10 mouse cellular contexts compared by ENCODE assay signal in genomic region chr11:20035343-20035928, GRCm38 (mm10).
DNase-seq lines count a peak whose midpoint lies in the region; ATAC-seq and TF ChIP-seq lines count a peak whose summit lies in the region.
"Had no signal": no experiment of that assay in that cellular context is flagged by ENCODE, and none has a peak within 500 bp of the region (broad histone marks: within the 10 kb centered on the region; RNA-seq: fewer than 3 reads in every experiment).

No protein-coding gene starts in this region.

- H3K9me3 ChIP-seq in midbrain, embryonic 16.5 days (replicated peaks; ENCODE audit: control insufficient read depth, low read length, poor library complexity, severe bottlenecking) = no peaks in the 10 kb centered on the region
- H3K9me3 ChIP-seq in midbrain, embryonic 11.5 days (ENCODE audit: control insufficient read depth, low read length) = no peaks in the 10 kb centered on the region
- H3K9me3 ChIP-seq in intestine, postnatal 0 days (ENCODE audit: control insufficient read depth) = no peaks in the 10 kb centered on the region
- no peaks in the 10 kb centered on the region for H3K9me3 ChIP-seq in kidney, embryonic 15.5 days (replicated peaks)
- H3K9me3 ChIP-seq: limb, embryonic 15.5 days had no signal

- H3K27me3 ChIP-seq in midbrain, embryonic 16.5 days (ENCODE audit: control insufficient read depth, insufficient read depth, low read depth, low read length) = no peaks in the 10 kb centered on the region
- H3K27me3 ChIP-seq in midbrain, embryonic 11.5 days (ENCODE audit: control insufficient read depth, insufficient read depth, low read length) = no peaks in the 10 kb centered on the region
- H3K27me3 ChIP-seq in intestine, postnatal 0 days (replicated peaks; ENCODE audit: control insufficient read depth, insufficient read depth, low read length) = no peaks in the 10 kb centered on the region
- no peaks in the 10 kb centered on the region for H3K27me3 ChIP-seq in kidney, embryonic 15.5 days
- H3K27me3 ChIP-seq: embryonic facial prominence, embryonic 13.5 days; limb, embryonic 15.5 days had no signal

- H3K36me3 ChIP-seq in midbrain, embryonic 16.5 days (ENCODE audit: control insufficient read depth, insufficient read depth, low read length) = no peaks in the 10 kb centered on the region
- H3K36me3 ChIP-seq in midbrain, embryonic 11.5 days (ENCODE audit: control insufficient read depth, insufficient read depth, low read length) = no peaks in the 10 kb centered on the region
- H3K36me3 ChIP-seq in intestine, postnatal 0 days (ENCODE audit: control insufficient read depth, insufficient read depth) = no peaks in the 10 kb centered on the region
- H3K36me3 ChIP-seq in kidney, embryonic 15.5 days = no peaks in the 10 kb centered on the region
- H3K36me3 ChIP-seq: embryonic facial prominence, embryonic 13.5 days; limb, embryonic 15.5 days had no signal

- no peak for DNase-seq in midbrain, embryonic 11.5 days (ENCODE audit: low spot score, missing footprints)
- peak; percentile 39 for DNase-seq in T-cell, adult 2 months (ENCODE audit: low spot score)
- peak; percentile 92 for DNase-seq in telencephalon, adult 2 months (ENCODE audit: low read depth, low spot score)
- no peak for DNase-seq in heart, adult 18-20 months
- no peak for DNase-seq in testis, postnatal 10 days (ENCODE audit: low spot score)

- peaks cover 4% of the 10 kb centered on the region; the same call in 1 of the 2 replicates for H3K4me1 ChIP-seq in midbrain, embryonic 16.5 days (ENCODE audit: control insufficient read depth, insufficient read depth, low read length)
- no peaks in the 10 kb centered on the region for H3K4me1 ChIP-seq in midbrain, embryonic 11.5 days (ENCODE audit: control insufficient read depth, insufficient read depth, low read length)
- no peaks in the 10 kb centered on the region for H3K4me1 ChIP-seq in intestine, postnatal 0 days (replicated peaks; ENCODE audit: control insufficient read depth, insufficient read depth, low read length)
- H3K4me1 ChIP-seq in kidney, embryonic 15.5 days = peaks cover 25% of the 10 kb centered on the region

- H3K4me3 ChIP-seq in midbrain, embryonic 16.5 days (ENCODE audit: low read depth, low read length) = no peak overlapping the region
- H3K4me3 ChIP-seq in midbrain, embryonic 11.5 days (ENCODE audit: low read depth, low read length) = no peak overlapping the region
- H3K4me3 ChIP-seq in intestine, postnatal 0 days (ENCODE audit: low read depth, low read length) = no peak overlapping the region
- no peak overlapping the region for H3K4me3 ChIP-seq in kidney, embryonic 15.5 days (replicated peaks)
- H3K4me3 ChIP-seq: embryonic facial prominence, embryonic 13.5 days; limb, embryonic 15.5 days had no signal

- no peak overlapping the region for H3K9ac ChIP-seq in midbrain, embryonic 16.5 days (ENCODE audit: low read depth, low read length)
- H3K9ac ChIP-seq in midbrain, embryonic 11.5 days (ENCODE audit: low read length) = no peak overlapping the region
- no peak overlapping the region for H3K9ac ChIP-seq in intestine, postnatal 0 days (ENCODE audit: low read depth, low read length)
- H3K9ac ChIP-seq in kidney, embryonic 15.5 days = no peak overlapping the region
- H3K9ac ChIP-seq: embryonic facial prominence, embryonic 13.5 days; limb, embryonic 15.5 days had no signal

- TF ChIP-seq CTCF in intestine, postnatal 0 days (IDR thresholded peaks at IDR 0.05; ENCODE audit: low read depth) = no peak

- H3K27ac ChIP-seq in midbrain, embryonic 16.5 days (ENCODE audit: low read length) = no peak overlapping the region
- H3K27ac ChIP-seq in midbrain, embryonic 11.5 days (ENCODE audit: low read depth, low read length) = no peak overlapping the region
- no peak overlapping the region for H3K27ac ChIP-seq in intestine, postnatal 0 days (ENCODE audit: low read depth, low read length)
- no peak overlapping the region for H3K27ac ChIP-seq in kidney, embryonic 15.5 days
- H3K27ac ChIP-seq: embryonic facial prominence, embryonic 13.5 days; limb, embryonic 15.5 days had no signal

- WGBS in midbrain, embryonic 16.5 days = 62% methylated on average over 11 of the region's 11 CpGs
- 66% methylated on average over 11 of the region's 11 CpGs for WGBS in midbrain, embryonic 11.5 days
- WGBS in intestine, postnatal 0 days = 44% methylated on average over 11 of the region's 11 CpGs
- WGBS in kidney, embryonic 15.5 days = 57% methylated on average over 11 of the region's 11 CpGs

- 0 out of 2 replicates have a peak, but pooled peaks have one; percentile 19 for ATAC-seq in midbrain, embryonic 16.5 days
- no peak for ATAC-seq in midbrain, embryonic 11.5 days (ENCODE audit: low FRiP score)
- peak; percentile 53 for ATAC-seq in intestine, postnatal 0 days
- ATAC-seq in kidney, embryonic 15.5 days (replicated peaks; ENCODE audit: low FRiP score) = no peak

- H3K4me2 ChIP-seq in midbrain, embryonic 16.5 days (ENCODE audit: low read length) = no peak overlapping the region
- no peak overlapping the region for H3K4me2 ChIP-seq in midbrain, embryonic 11.5 days
- H3K4me2 ChIP-seq in intestine, postnatal 0 days (replicated peaks; ENCODE audit: low read depth) = no peak overlapping the region
- H3K4me2 ChIP-seq in kidney, embryonic 15.5 days = no peak overlapping the region
- H3K4me2 ChIP-seq: embryonic facial prominence, embryonic 13.5 days; limb, embryonic 15.5 days had no signal

Comparison
In these comparisons a context has a peak if more than half of its experiments do, and no peak if none do; other contexts are left out.
1. ATAC-seq: peak in midbrain, embryonic 16.5 days (single experiment) and intestine, postnatal 0 days (single experiment); none in midbrain, embryonic 11.5 days (single experiment) and kidney, embryonic 15.5 days (single experiment).
2. DNase-seq: peak in T-cell, adult 2 months (single experiment) and telencephalon, adult 2 months (single experiment); none in midbrain, embryonic 11.5 days (single experiment), heart, adult 18-20 months (0 of 2) and testis, postnatal 10 days (single experiment).